Mouse (Mus musculus): ENCODE results near the gene Lck. TPM values are rescaled to one million over a fixed set of nuclear protein-coding genes. Genes with fewer than 3 reads are reported as not detected.
"Not testable (repeated sequence)": the region's sequence is repeated elsewhere in the genome, so short reads cannot be mapped to it uniquely, and the experiment has no call there.

Gene Lck
- total RNA-seq, 2 experiments from 2014 or later, result 4.8 to 5.8 TPM

- peak; percentile 90 for ATAC-seq (replicated peaks; ENCODE audit: poor library complexity, severe bottlenecking)
These were observed 16.8 kb downstream of the Lck start for GRCm38 (mm10) chr4:129556532-129557223.

DNA sequence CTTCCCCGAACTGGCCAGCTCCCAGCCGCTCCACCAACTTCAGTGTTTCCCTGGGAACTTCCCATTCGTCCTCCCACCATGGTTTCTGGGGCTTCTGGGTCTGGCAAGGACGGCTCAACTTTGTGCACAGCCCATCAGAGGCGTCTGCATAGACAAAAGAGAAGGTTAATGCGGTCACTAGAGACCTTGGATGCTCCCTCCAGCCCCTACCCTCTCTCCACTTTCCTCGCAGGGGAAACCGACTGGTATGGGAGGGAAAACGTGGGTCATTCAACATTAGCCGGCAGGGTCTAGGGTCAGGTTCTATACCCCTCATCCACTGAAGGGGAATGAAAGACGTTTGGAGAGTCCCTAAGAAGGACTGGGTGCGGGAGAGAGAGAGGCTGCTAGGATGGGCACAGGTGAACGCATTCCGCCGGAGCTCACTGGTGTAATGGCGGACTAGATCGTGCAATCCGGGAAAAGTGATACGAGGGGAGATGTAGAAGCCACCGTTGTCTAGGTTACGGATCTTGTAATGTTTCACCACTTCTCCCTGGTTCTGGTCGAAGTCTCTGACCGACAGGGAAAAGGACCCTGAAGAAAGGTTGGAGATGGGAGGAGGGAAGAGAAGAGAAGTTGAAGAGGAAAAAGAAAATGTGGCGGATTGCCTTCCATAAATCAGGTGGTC, 17.4 kb downstream of the Lck start:
- peak; percentile 36 for ATAC-seq (replicated peaks; ENCODE audit: poor library complexity, severe bottlenecking)

DNA sequence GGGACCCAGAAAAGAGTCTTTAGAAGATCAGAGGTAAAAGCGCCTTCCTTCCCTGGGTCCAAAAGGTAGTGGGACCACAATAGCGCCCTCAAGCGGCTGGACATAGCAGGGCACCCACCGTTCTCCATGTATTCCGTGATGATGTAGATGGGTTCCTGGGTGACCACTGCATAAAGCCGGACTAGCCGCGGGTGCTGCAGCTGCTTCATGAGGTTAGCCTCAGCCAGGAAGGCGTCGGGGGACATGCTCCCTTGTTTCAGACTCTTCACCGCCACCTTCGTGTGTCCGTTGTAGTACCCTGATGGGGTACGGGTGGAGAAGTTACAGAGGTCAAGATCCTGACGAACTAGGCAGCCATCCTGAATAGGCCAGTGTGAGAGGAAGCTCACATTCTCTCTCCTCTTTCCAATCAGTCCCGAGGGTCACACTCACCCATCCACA, 18.0 kb downstream of the Lck start:
- peak; percentile 56 for ATAC-seq (replicated peaks; ENCODE audit: poor library complexity, severe bottlenecking)

- ATAC-seq (replicated peaks; ENCODE audit: poor library complexity, severe bottlenecking), result not testable (repeated sequence)
These were observed 18.9 kb downstream of the Lck start for GRCm38 (mm10) chr4:129554512-129554911.

DNA sequence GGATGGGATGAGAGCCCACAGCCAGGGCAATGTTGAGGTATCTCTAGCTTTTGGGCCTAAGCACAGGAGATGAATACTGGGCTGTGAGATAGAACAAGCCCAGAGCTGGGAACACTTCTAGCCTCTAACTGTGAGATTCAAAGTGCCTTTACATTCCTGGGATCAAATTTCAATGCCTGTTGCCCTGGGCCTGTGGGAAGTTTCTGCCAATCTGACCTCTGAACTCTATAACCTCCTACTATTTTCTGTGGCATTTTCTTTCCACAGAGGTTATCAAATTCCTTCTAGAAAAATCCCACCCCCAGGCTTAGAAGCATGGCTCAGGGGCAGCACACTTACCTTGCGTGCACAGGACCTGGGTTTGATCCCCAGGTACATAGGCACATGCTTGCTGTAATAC, 23.1 kb downstream of the Lck start:
- no peak for ATAC-seq (replicated peaks; ENCODE audit: poor library complexity, severe bottlenecking)

DNA sequence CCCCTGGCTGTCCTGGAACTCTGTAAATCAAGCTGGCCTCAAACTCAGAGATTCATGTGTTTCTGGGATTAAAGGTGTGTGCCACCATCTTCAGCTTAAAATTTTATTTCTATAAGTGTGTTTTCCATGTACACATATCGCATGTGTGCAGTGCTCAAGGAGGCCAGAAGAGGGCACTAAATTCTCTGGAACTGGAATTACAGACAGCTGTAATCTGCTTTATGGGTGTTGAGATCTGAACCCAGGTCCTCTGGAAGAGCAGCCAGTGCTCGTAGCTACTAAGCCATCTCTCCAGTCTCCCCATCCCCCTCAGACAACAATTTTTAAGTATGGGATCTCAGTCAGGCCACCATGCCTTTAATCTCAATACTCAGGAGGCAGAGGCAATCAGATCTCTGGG, 24.1 kb downstream of the Lck start:
- ATAC-seq (replicated peaks; ENCODE audit: poor library complexity, severe bottlenecking), result peak; percentile 42; the same call in 1 of the 2 replicates

DNA sequence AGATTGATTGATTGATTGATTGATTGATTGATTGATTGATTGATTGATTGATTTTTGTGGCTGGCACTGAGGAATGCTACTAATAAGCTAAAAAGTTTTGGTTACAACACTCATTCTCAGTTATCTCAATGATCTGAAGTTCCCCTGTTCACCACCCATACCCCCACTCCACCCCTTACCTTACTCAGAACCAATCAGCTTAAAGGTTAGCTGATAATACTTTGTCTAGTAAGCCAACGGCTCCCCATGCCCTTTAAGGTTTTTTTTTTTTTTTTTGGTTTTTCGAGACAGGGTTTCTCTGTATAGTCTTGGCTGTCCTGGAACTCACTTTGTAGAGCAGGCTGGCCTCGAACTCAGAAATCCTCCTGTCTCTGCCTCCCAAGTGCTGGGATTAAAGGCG, 25.8 kb downstream of the Lck start:
- ATAC-seq (replicated peaks; ENCODE audit: poor library complexity, severe bottlenecking), result not testable (repeated sequence)

DNA sequence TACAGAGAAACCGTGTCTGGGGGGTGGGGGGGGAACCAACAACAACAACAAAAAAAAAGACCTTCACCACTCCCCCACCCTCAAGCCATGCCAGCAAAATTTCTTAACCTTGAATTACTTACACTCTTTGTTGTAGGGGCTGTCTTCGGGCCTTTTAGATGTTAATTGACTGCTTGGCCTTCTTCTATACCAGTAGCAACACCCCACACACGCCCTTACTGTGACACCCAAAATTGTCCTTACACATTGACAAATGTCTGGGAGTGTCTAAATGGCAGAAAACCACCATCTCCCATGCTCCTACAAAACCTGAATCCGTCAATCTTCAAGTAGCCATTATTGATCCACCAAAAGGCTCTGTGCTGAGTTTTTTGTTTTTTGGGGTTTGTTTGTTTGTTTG, 29.3 kb downstream of the Lck start:
- no peak for ATAC-seq (replicated peaks; ENCODE audit: poor library complexity, severe bottlenecking)

- ATAC-seq (replicated peaks; ENCODE audit: poor library complexity, severe bottlenecking), result peak; percentile 97
These were observed 30.8 kb downstream of the Lck start, which contains the start of gene Hdac1 for GRCm38 (mm10) chr4:129542592-129543141. Gene Hdac1, minus strand, starts transcription at chr4:129542713.

GRCm38 (mm10) chr4:129541868-129542591, 31.4 kb downstream of the Lck start:
- no peak for ATAC-seq (replicated peaks; ENCODE audit: poor library complexity, severe bottlenecking)

DNA sequence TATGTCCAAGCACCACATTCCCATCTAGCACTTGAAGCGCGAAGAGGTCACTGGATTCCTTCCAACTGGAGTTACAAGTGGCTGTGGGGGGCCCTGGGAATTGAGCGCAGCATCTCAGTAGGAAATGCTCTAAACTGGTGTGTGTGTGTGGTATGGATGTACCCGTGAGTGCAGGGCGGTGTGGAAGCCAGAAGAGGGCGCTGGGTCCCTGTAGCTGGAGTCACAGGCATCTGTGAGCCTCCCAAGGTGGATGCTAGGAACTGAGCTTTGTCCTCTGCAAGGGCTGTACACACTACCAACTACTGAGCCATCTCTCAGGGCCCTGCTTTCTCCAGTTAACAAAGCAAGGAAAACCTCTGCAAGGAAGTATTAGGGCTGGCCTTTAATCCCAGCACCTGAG, 33.4 kb downstream of the Lck start:
- ATAC-seq (replicated peaks; ENCODE audit: poor library complexity, severe bottlenecking), result 0 out of 2 replicates have a peak, but pooled peaks have one; percentile 21

DNA sequence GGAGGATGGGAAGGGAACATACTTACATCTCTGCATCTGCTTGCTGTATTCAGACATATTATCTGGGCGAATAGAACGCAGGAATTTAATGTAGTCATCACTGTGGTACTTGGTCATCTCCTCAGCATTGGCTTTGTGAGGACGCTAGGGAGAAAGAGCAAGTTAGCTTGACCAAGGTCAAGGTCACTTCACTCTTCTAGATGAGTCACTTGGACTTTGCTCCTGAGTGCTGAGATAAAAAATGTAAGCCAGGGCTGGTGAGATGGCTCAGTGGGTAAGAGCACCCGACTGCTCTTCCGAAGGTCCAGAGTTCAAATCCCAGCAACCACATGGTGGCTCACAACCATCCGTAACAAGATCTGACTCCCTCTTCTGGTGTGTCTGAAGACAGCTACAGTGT, 44.5 kb downstream of the Lck start:
- ATAC-seq (replicated peaks; ENCODE audit: poor library complexity, severe bottlenecking), result not testable (repeated sequence)

DNA sequence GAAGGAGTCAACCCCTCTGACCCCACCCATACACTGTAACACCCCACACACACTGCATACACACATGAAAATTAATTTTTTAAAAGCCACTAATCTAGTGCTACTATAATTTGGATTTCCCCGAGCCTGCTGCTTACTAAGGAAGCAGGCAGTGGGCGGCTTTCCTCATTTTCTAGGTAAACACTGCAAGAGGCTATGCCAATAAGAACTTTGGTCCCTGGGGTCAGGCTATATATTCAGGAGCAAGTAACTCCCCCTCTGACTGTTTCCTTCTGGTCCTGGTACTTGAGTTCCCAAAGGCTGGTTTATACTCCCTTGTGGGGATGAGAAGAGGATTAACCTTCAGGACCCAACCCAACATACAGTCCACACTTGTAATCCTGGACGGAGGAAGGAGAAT, 47.6 kb downstream of the Lck start:
- no peak for ATAC-seq (replicated peaks; ENCODE audit: poor library complexity, severe bottlenecking)

- ATAC-seq (replicated peaks; ENCODE audit: poor library complexity, severe bottlenecking), result no peak
These were observed 48.1 kb downstream of the Lck start for GRCm38 (mm10) chr4:129525338-129525737.

DNA sequence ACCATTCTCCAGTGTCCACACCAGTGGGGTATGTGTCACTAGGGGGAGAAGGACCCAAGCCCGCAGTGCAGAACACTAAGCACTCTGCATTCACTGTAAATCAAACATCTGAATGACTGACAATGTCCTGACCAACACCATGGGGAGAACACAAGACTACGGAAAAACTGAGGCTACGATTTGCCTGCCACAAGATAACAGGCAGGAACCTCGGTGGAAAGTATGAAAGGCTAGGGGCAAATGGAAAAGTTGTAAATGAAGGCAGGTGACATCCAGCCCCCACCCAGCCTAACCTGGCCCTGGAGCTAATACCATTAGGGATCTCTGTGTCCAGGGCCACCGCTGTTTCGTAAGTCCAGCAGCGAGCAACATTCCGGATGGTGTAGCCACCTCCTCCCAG, 54.9 kb downstream of the Lck start:
- no peak for ATAC-seq (replicated peaks; ENCODE audit: poor library complexity, severe bottlenecking)

DNA sequence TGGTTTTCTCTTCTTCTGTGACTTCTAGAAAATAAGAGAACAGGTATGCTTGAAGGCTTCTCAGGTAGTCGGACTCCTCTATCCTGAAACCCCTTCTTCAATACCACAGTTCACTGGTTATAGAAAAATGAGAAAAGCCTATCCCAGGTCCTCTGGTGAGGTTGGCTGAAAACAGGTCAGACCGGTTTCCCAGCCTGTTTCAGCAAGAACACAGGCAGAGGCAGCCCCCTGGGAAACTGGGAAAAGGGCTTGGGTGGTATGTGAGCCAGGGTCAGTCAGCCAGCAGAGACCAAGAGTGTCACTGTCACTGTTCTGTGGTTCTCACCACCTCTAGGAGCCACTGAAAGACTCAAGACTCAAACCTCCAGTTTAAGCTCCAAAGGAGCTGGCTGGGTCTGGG, 56.5 kb downstream of the Lck start:
- ATAC-seq (replicated peaks; ENCODE audit: poor library complexity, severe bottlenecking), result no peak

- ATAC-seq (replicated peaks; ENCODE audit: poor library complexity, severe bottlenecking), result peak; percentile 41
These were observed 59.0 kb downstream of the Lck start for GRCm38 (mm10) chr4:129514300-129514898.

DNA sequence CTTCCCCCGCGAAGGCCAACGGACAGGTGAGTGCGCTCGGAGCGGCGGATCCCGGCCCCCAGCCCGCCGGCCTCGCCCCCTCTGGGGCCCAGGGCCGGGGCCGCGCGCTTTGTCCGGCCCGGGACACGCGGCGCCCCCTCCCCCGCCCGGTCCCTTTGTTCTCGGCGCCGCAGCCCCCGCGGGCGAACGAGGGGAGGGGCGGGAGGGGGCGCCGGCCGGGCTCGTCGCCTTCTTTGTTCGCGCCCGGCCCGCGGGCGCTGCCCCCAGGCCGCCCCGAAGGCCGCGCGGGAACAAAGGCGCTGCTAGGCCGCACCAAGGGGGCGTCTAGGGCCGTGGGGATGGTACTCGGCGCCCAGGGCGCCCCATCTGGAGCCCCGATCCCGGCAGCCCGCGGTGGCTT, 59.5 kb downstream of the Lck start:
- ATAC-seq (replicated peaks; ENCODE audit: poor library complexity, severe bottlenecking), result no peak

- ATAC-seq (replicated peaks; ENCODE audit: poor library complexity, severe bottlenecking), result peak; percentile 77
These were observed 60.2 kb downstream of the Lck start, which contains the start of gene Marcksl1 for GRCm38 (mm10) chr4:129513086-129513767. Gene Marcksl1, plus strand, starts transcription at chr4:129513581.

All from granulocyte monocyte progenitor cell, adult 5-6 weeks (primary cell).